Comparison of ENCODE assay signal across 8 mouse cellular contexts in the genomic region with DNA sequence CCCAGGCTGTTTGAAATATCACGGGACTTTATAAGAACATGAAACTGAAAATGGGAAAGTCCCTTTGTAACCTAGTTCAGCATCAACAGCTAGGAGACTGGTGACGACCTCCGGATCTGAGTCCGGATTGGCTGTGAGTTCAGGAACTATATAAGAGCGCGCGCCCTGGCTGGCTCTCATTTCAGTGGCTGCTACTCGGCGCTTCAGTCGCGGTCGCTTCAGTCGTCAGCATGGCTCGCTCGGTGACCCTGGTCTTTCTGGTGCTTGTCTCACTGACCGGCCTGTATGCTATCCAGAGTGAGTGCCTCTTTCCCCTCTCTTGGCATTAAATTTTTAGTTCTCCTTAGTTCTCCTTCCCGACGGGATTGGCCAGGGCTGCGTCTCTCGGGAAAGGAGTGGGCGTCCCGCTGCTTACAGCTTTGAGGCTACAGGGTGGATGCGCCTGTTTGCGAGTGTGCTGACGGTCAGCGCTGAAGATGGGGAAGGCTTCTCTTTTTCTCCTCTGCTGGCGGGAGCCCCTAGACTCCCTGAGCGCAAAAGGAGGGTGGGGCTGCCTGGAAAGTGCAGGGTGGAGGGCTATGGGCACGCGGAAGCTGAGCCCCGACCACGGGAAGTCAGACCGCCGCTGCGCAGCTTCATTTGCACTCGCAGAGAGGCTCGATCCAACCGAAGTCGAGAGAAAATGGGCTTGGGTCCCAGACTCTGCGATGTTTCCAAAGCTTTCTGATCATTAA. TPM values are rescaled to one million over a fixed set of nuclear protein-coding genes. Genes with fewer than 3 reads are reported as not detected.
A peak's percentile ranks its signal among the peaks of the same experiment; 100 is the strongest.
DNase-seq lines count a peak whose midpoint lies in the region; ATAC-seq and TF ChIP-seq lines count a peak whose summit lies in the region.

A gene (plus strand): TSS at position 179 of the 734 bp plus-strand sequence.

- H3K4me3 ChIP-seq in G1E (ENCODE audit: low read depth, low read length): peak within 1 kb of the TSS; percentile 86
- peak within 1 kb of the TSS; percentile 60 for H3K4me3 ChIP-seq in forebrain, embryonic 16.5 days (replicated peaks; ENCODE audit: low read length)
- H3K4me3 ChIP-seq in layer of hippocampus, adult 2 months: peak within 1 kb of the TSS; percentile 91
- H3K4me3 ChIP-seq in lung, embryonic 14.5 days (ENCODE audit: low read depth, low read length): peak within 1 kb of the TSS; percentile 73
- peak within 1 kb of the TSS; percentile 96 for H3K4me3 ChIP-seq in olfactory bulb, adult 2 months (ENCODE audit: insufficient read depth, low read depth, low read length)
- peak within 1 kb of the TSS; percentile 99 for H3K4me3 ChIP-seq in thymus, adult 2 months (ENCODE audit: control insufficient read depth, insufficient read depth, low read length)

- 0 out of 2 replicates have a peak within 1 kb of the TSS, but pooled peaks have one; percentile 8 for H3K27ac ChIP-seq in forebrain, embryonic 16.5 days (ENCODE audit: low read length)
- peak within 1 kb of the TSS; percentile 86 for H3K27ac ChIP-seq in layer of hippocampus, adult 2 months
- peak within 1 kb of the TSS; percentile 87 for H3K27ac ChIP-seq in lung, embryonic 14.5 days (ENCODE audit: low read depth)
- peak within 1 kb of the TSS; percentile 81 for H3K27ac ChIP-seq in olfactory bulb, adult 2 months (ENCODE audit: insufficient read depth, low read depth, low read length)
- peak within 1 kb of the TSS; percentile 75 for H3K27ac ChIP-seq in thymus, adult 2 months (ENCODE audit: control insufficient read depth, insufficient read depth, low read length)

- no peaks in the 10 kb centered on the region for H3K27me3 ChIP-seq in G1E (ENCODE audit: insufficient read depth, low read length)
- H3K27me3 ChIP-seq in forebrain, embryonic 16.5 days (replicated peaks; ENCODE audit: control insufficient read depth, insufficient read depth, low read length): no peaks in the 10 kb centered on the region
- no peaks in the 10 kb centered on the region for H3K27me3 ChIP-seq in lung, embryonic 14.5 days (ENCODE audit: insufficient read depth, low read length)
- H3K27me3 ChIP-seq in thymus, adult 2 months (ENCODE audit: control insufficient read depth, insufficient read depth, low read length): no peaks in the 10 kb centered on the region

- intact Hi-C loops in heart, postnatal 36 days (cut with DNase I): loop anchor here (1.0 to 2.0 kb wide), 2 partner anchors 13 to 29 kb away; a partner anchor contains a TSS

- no peaks in the 10 kb centered on the region for H3K9me3 ChIP-seq in G1E (replicated peaks)
- no peaks in the 10 kb centered on the region for H3K9me3 ChIP-seq in forebrain, embryonic 16.5 days (ENCODE audit: control insufficient read depth, low read length)
- H3K9me3 ChIP-seq in lung, embryonic 14.5 days (ENCODE audit: low read depth, low read length): no peaks in the 10 kb centered on the region

- ATAC-seq in G1E (ENCODE audit: extremely low read depth, insufficient number of reproducible peaks, low FRiP score, poor library complexity, severe bottlenecking): peak; percentile 91
- peak; percentile 99 for ATAC-seq in forebrain, embryonic 16.5 days
- ATAC-seq in lung, embryonic 14.5 days (ENCODE audit: insufficient read depth): peak; percentile 98

- peak; percentile 96 for TF ChIP-seq POLR2A in olfactory bulb, adult 2 months (IDR thresholded peaks at IDR 0.05; ENCODE audit: insufficient read depth, low read depth, low read length)
- peak; percentile 98 for TF ChIP-seq POLR2A in thymus, adult 2 months (IDR thresholded peaks at IDR 0.05; ENCODE audit: control insufficient read depth, extremely low read depth, insufficient read depth, low read length, poor library complexity)

- peaks cover 30% of the 10 kb centered on the region for H3K36me3 ChIP-seq in G1E (replicated peaks)
- no peaks in the 10 kb centered on the region for H3K36me3 ChIP-seq in forebrain, embryonic 16.5 days (ENCODE audit: control insufficient read depth, insufficient read depth)
- H3K36me3 ChIP-seq in lung, embryonic 14.5 days (ENCODE audit: insufficient read depth): peaks cover 9% of the 10 kb centered on the region; the same call in 1 of the 2 replicates
- H3K36me3 ChIP-seq in thymus, adult 2 months (ENCODE audit: control insufficient read depth, insufficient read depth, low read length): peaks cover 14% of the 10 kb centered on the region

- peak; percentile 95 for DNase-seq in G1E (ENCODE audit: low spot score)
- peak; percentile 86 to 90 for DNase-seq in cerebellum, adult 18-20 months
- peak; percentile 95 for DNase-seq in heart, postnatal 36 days
- peak; percentile 90 to 92 for DNase-seq in layer of hippocampus, adult 2 months (ENCODE audit: low spot score in 2 of 2)
- peak; percentile 99 for DNase-seq in lung, embryonic 14.5 days
- peak; percentile 91 for DNase-seq in thymus, adult 2 months

- peak within 1 kb of the TSS; percentile 88 for H3K4me2 ChIP-seq in forebrain, embryonic 16.5 days (ENCODE audit: low read length)
- peak within 1 kb of the TSS; percentile 70 for H3K4me2 ChIP-seq in lung, embryonic 14.5 days

- peaks cover 58% of the 10 kb centered on the region for H3K4me1 ChIP-seq in G1E (ENCODE audit: insufficient read depth, low read depth, low read length)
- H3K4me1 ChIP-seq in forebrain, embryonic 16.5 days (replicated peaks; ENCODE audit: control insufficient read depth, insufficient read depth, low read length): peaks cover 2% of the 10 kb centered on the region; the same call in 1 of the 2 replicates
- H3K4me1 ChIP-seq in lung, embryonic 14.5 days (ENCODE audit: insufficient read depth): peaks cover 5% of the 10 kb centered on the region
- 0 out of 2 replicates have a peak, but pooled peaks cover 4% of the 10 kb centered on the region for H3K4me1 ChIP-seq in olfactory bulb, adult 2 months (ENCODE audit: control insufficient read depth, insufficient read depth, low read length)
- peaks cover 13% of the 10 kb centered on the region for H3K4me1 ChIP-seq in thymus, adult 2 months (replicated peaks; ENCODE audit: control insufficient read depth, insufficient read depth, low read length)

- TF ChIP-seq CTCF in G1E (IDR thresholded peaks at IDR 0.05; ENCODE audit: low read depth, low read length): no peak
- TF ChIP-seq CTCF in layer of hippocampus, adult 2 months (conservative IDR thresholded peaks at IDR 0.05): no peak
- no peak for TF ChIP-seq CTCF in lung, embryonic 14.5 days (IDR thresholded peaks at IDR 0.05; ENCODE audit: low read depth)
- no peak for TF ChIP-seq CTCF in olfactory bulb, adult 2 months (IDR thresholded peaks at IDR 0.05; ENCODE audit: insufficient read depth, low read depth, low read length)
- TF ChIP-seq CTCF in thymus, adult 2 months (IDR thresholded peaks at IDR 0.05; ENCODE audit: borderline replicate concordance, control insufficient read depth, extremely low read depth, insufficient read depth, low read length, poor library complexity): 0 out of 2 replicates have a peak, but pooled peaks have one; percentile 13

- WGBS in forebrain, embryonic 16.5 days: under 1% methylated on average over 40 of the region's 40 CpGs
- WGBS in lung, embryonic 14.5 days: 0% methylated on average over 40 of the region's 40 CpGs
- under 1% methylated on average over 40 of the region's 40 CpGs for whole genome bisulfite sequencing in olfactory bulb, adult 2 months
- under 1% methylated on average over 40 of the region's 40 CpGs for WGBS in thymus, adult 2 months

- peak within 1 kb of the TSS; percentile 77 for H3K9ac ChIP-seq in forebrain, embryonic 16.5 days (replicated peaks; ENCODE audit: low read depth, low read length)
- peak within 1 kb of the TSS; percentile 73 for H3K9ac ChIP-seq in lung, embryonic 14.5 days

RNA-seq across cellular contexts. Expression of the gene that starts here (rescaled TPM):
- total RNA-seq in G1E (2014; fragmentation: Nextera tagmentation) (996 and 1,120 TPM in 2 replicates), G1E (2017) (2,007 and 2,025 TPM in 2 replicates)
- 28.8 and 29.6 TPM in 2 replicates for polyA plus RNA-seq in G1E (2012)
- polyA plus RNA-seq in forebrain, embryonic 16.5 days (2015; fragmentation: Nextera tagmentation; extraction: Ambion mirVana): 56.8 and 73.6 TPM in 2 replicates
- total RNA-seq in heart, postnatal 36 days (2021): 100 to 1,000 TPM; 162 to 248 TPM
- 100 to 1,000 TPM in 1 of 2 experiments, 10 to 100 TPM in 1; 98.0 to 115 TPM for total RNA-seq in layer of hippocampus, adult 2 months (2021)
- polyA plus RNA-seq in lung, embryonic 14.5 days (2014; fragmentation: Nextera tagmentation; extraction: Ambion mirVana): 308 and 336 TPM in 2 replicates
- 735 TPM in 1 of 2 replicates, not detected in the other for polyA plus RNA-seq in olfactory bulb, adult 2 months (2012; ENCODE audit: insufficient read depth, insufficient read length, low replicate concordance, missing spikeins)
- polyA plus RNA-seq in thymus, adult 2 months (2012; rRNA removed): 1,110 and 1,280 TPM in 2 replicates

Comparison
In these comparisons a context has a peak if more than half of its experiments do, and no peak if none do; other contexts are left out.
1. Peak in every context shown above with its lines: DNase-seq, ATAC-seq, H3K4me3 ChIP-seq and H3K27ac ChIP-seq.
2. RNA of the gene that starts here (total RNA-seq): 996 to 2,025 TPM in G1E; 162 to 248 TPM in heart, postnatal 36 days and 98.0 to 115 TPM in layer of hippocampus, adult 2 months; every median in the first group is over 4 times any median in the second.
3. H3K27ac ChIP-seq: peak in every context shown above with its lines; median percentile 87 in lung, embryonic 14.5 days; 86 in layer of hippocampus, adult 2 months; 81 in olfactory bulb, adult 2 months; 75 in thymus, adult 2 months; 8 in forebrain, embryonic 16.5 days.